Mouse (Mus musculus) adrenal gland, adult 8-10 months (tissue): ENCODE data around the gene Eaf2. TPM values are rescaled to one million over a fixed set of nuclear protein-coding genes. Genes with fewer than 3 reads are reported as not detected.

Experiments used
- DNase-seq: peaks from one replicate; pipeline ENCODE4 v3.0.0; 2022
- microRNA-seq, 2 experiments: library from miRNA; unstranded; fragments of <30 nt; microRNA quantifications; one replicate each; pipeline ENCODE4 v1.2.0; 2022
- total RNA-seq, 4 experiments: library from RNA; stranded (reverse); gene quantifications; 2 replicates each; pipeline ENCODE4 v1.2.4; 2022

The Eaf2 gene
- total RNA-seq, 4 experiments from 2014 or later, result 1.6 to 2.6 (median 2.1) TPM

DNA sequence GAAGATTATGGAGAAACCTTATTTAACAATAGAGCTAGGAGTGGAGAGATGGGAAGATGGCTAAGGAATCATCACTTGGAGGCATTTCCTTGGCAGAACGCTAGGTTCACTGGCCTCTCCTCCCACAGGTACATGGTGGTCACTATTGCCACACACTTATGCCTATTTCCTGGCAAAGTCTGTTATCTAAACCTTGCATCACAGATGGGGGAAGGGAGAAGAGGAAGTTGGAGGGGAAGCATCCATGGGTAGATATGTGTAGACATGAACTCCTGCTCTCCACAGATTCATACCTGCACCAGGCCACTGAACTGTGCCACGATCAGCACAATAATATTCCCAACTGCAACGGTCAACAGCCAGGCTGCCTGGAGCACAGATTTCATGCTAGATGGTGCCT, 122.8 kb downstream of the Eaf2 start:
- no peak for DNase-seq

- DNase-seq, result no peak
These were observed 127.0 kb downstream of the Eaf2 start for GRCm38 (mm10) chr16:36747767-36748166.

- DNase-seq, result no peak
These were observed 127.7 kb downstream of the Eaf2 start for GRCm38 (mm10) chr16:36747068-36747467.

DNA sequence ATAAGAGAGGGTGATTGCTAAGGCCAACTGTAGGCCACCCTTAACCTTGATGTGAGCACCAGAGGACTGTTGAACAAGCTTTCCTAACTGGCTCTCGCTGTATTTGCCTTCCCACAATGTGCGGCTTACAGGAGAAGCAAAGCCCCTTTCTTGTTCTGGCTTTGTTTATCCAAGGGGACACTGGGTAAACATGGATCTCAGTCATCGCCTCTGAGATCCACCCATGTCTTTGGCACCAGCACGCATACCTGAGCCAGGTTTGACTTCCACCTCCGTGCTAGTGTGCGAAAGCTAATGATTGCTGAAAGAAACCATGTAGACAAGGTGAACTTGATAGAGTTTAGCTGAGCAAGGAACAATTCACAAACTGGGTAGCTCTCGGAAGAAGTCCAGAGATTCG, 131.2 kb downstream of the Eaf2 start:
- DNase-seq, result no peak

Small RNA genes lying within 50 kb of the gene (microRNA-seq; reads per million reads assigned to microRNA genes)
- 0 reads per million in 2 experiments for gene Gm22617

Other genes with a start within 250 kb of the Eaf2 start
- gene Cd86, start 208.9 kb downstream of the Eaf2 start, total RNA-seq, result 1 to 10 TPM; 1.3 to 3.3 (median 2.3) TPM
- not detected for gene Ildr1, start 181.0 kb downstream of the Eaf2 start, total RNA-seq
- gene Slc15a2, start 90.0 kb downstream of the Eaf2 start, total RNA-seq, result 1 to 10 TPM; 1.2 to 9.3 (median 4.1) TPM
- gene Iqcb1, start 46.6 kb downstream of the Eaf2 start, total RNA-seq, result 10 to 100 TPM; 18.0 to 23.5 (median 21.1) TPM
- 100 to 1,000 TPM; 104 to 125 (median 116) TPM for gene Golgb1, start 137 bp upstream of the Eaf2 start, total RNA-seq
- gene Hcls1, start 60.0 kb upstream of the Eaf2 start, total RNA-seq, result 10 to 100 TPM; 10.0 to 17.2 (median 13.7) TPM
- gene Fbxo40, start 115.5 kb upstream of the Eaf2 start, total RNA-seq, result under 1 TPM; 0.06 to 0.38 (median 0.31) TPM
- gene Polq, start 136.8 kb upstream of the Eaf2 start, total RNA-seq, result under 1 TPM; 0.26 to 0.66 (median 0.55) TPM